ENCODE assay signal across 19 mouse cellular contexts in genomic region chr9:16212628-16213027, GRCm38 (mm10).
A peak's percentile ranks its signal among the peaks of the same experiment; 100 is the strongest.
DNase-seq lines count a peak whose midpoint lies in the region; ATAC-seq lines count a peak whose summit lies in the region.
"Had no signal": no experiment of that assay in that cellular context is flagged by ENCODE, and none has a peak within 500 bp of the region (broad histone marks: within the 10 kb centered on the region; RNA-seq: fewer than 3 reads in every experiment).

No protein-coding gene starts in this region.

- intact Hi-C loops in heart, postnatal 10 days (cut with DNase I) = no loop called here

- peaks cover 34% of the 10 kb centered on the region for H3K4me1 ChIP-seq in midbrain, embryonic 10.5 days
- peaks cover 12% of the 10 kb centered on the region for H3K4me1 ChIP-seq in midbrain, embryonic 11.5 days (ENCODE audit: control insufficient read depth, insufficient read depth, low read length)
- peaks cover 26% of the 10 kb centered on the region for H3K4me1 ChIP-seq in midbrain, embryonic 12.5 days
- peaks cover 34% of the 10 kb centered on the region for H3K4me1 ChIP-seq in neural tube, embryonic 15.5 days

- H3K4me2 ChIP-seq in midbrain, embryonic 11.5 days = no peak overlapping the region
- no peak overlapping the region for H3K4me2 ChIP-seq in midbrain, embryonic 12.5 days (replicated peaks)
- no peak overlapping the region for H3K4me2 ChIP-seq in neural tube, embryonic 15.5 days
- H3K4me2 ChIP-seq: forebrain, embryonic 13.5 days; heart, embryonic 15.5 days had no signal

- no peaks in the 10 kb centered on the region for H3K27me3 ChIP-seq in midbrain, embryonic 10.5 days (ENCODE audit: low read depth, poor library complexity, severe bottlenecking)
- H3K27me3 ChIP-seq in midbrain, embryonic 11.5 days (ENCODE audit: control insufficient read depth, insufficient read depth, low read length) = no peaks in the 10 kb centered on the region
- H3K27me3 ChIP-seq in midbrain, embryonic 12.5 days = no peaks in the 10 kb centered on the region
- no peaks in the 10 kb centered on the region for H3K27me3 ChIP-seq in neural tube, embryonic 15.5 days (replicated peaks)
- H3K27me3 ChIP-seq: forebrain, embryonic 13.5 days; heart, embryonic 15.5 days; megakaryocyte, embryonic 14.5 days had no signal

- H3K36me3 ChIP-seq in midbrain, embryonic 10.5 days = no peaks in the 10 kb centered on the region
- no peaks in the 10 kb centered on the region for H3K36me3 ChIP-seq in midbrain, embryonic 11.5 days (ENCODE audit: control insufficient read depth, insufficient read depth, low read length)
- H3K36me3 ChIP-seq in midbrain, embryonic 12.5 days = no peaks in the 10 kb centered on the region
- H3K36me3 ChIP-seq in neural tube, embryonic 15.5 days = no peaks in the 10 kb centered on the region
- H3K36me3 ChIP-seq: G1E; heart, embryonic 15.5 days had no signal

- peak; percentile 51 for DNase-seq in heart, adult 11 months
- DNase-seq in heart, postnatal 10 days = no peak
- no peak for DNase-seq in midbrain, embryonic 10.5 days (ENCODE audit: low spot score)
- DNase-seq in midbrain, embryonic 11.5 days (ENCODE audit: low spot score, missing footprints) = no peak
- no peak for DNase-seq in cerebellum, postnatal 10 days
- no peak for DNase-seq in layer of hippocampus, adult 9-11 months
- DNase-seq: adrenal gland, postnatal 36 days; gastrocnemius, postnatal 25 days; kidney, adult 2 months; kidney, postnatal 10 days; layer of hippocampus, postnatal 36 days; lung, adult 18-20 months; thymus, postnatal 4 days had no signal

- H3K27ac ChIP-seq in midbrain, embryonic 10.5 days (replicated peaks) = 0 out of 2 replicates have a peak overlapping the region, but pooled peaks have one; percentile 2
- H3K27ac ChIP-seq in midbrain, embryonic 11.5 days (ENCODE audit: low read depth, low read length) = no peak overlapping the region
- 0 out of 2 replicates have a peak overlapping the region, but pooled peaks have one; percentile 12 for H3K27ac ChIP-seq in midbrain, embryonic 12.5 days (replicated peaks)
- no peak overlapping the region; the same call in 1 of the 2 replicates for H3K27ac ChIP-seq in neural tube, embryonic 15.5 days (replicated peaks)
- H3K27ac ChIP-seq: forebrain, embryonic 13.5 days; heart, embryonic 15.5 days had no signal

- no peaks in the 10 kb centered on the region for H3K9me3 ChIP-seq in midbrain, embryonic 10.5 days (replicated peaks)
- H3K9me3 ChIP-seq in midbrain, embryonic 11.5 days (ENCODE audit: control insufficient read depth, low read length) = no peaks in the 10 kb centered on the region
- no peaks in the 10 kb centered on the region for H3K9me3 ChIP-seq in midbrain, embryonic 12.5 days
- no peaks in the 10 kb centered on the region for H3K9me3 ChIP-seq in neural tube, embryonic 15.5 days (replicated peaks)
- H3K9me3 ChIP-seq: forebrain, embryonic 13.5 days; G1E; heart, embryonic 15.5 days; megakaryocyte, embryonic 14.5 days had no signal

- H3K4me3 ChIP-seq in midbrain, embryonic 10.5 days = no peak overlapping the region
- no peak overlapping the region for H3K4me3 ChIP-seq in midbrain, embryonic 11.5 days (ENCODE audit: low read depth, low read length)
- no peak overlapping the region for H3K4me3 ChIP-seq in midbrain, embryonic 12.5 days
- no peak overlapping the region for H3K4me3 ChIP-seq in neural tube, embryonic 15.5 days (replicated peaks)
- H3K4me3 ChIP-seq: forebrain, embryonic 13.5 days; heart, embryonic 15.5 days; megakaryocyte, embryonic 14.5 days had no signal

- no peak for ATAC-seq in midbrain, embryonic 11.5 days (ENCODE audit: low FRiP score)
- peak; percentile 23; the same call in 1 of the 2 replicates for ATAC-seq in midbrain, embryonic 12.5 days (ENCODE audit: low FRiP score, low read depth)
- peak; percentile 51; the same call in 1 of the 2 replicates for ATAC-seq in neural tube, embryonic 15.5 days (ENCODE audit: low FRiP score)
- ATAC-seq: forebrain, embryonic 13.5 days had no signal

- no peak overlapping the region for H3K9ac ChIP-seq in midbrain, embryonic 11.5 days (ENCODE audit: low read length)
- H3K9ac ChIP-seq in midbrain, embryonic 12.5 days (replicated peaks) = no peak overlapping the region
- H3K9ac ChIP-seq in neural tube, embryonic 15.5 days (replicated peaks) = no peak overlapping the region
- H3K9ac ChIP-seq: forebrain, embryonic 13.5 days; heart, embryonic 15.5 days had no signal

- WGBS in midbrain, embryonic 10.5 days = 60% methylated on average over 3 of the region's 3 CpGs
- 58% methylated on average over 3 of the region's 3 CpGs for WGBS in midbrain, embryonic 11.5 days
- 61% methylated on average over 3 of the region's 3 CpGs for WGBS in midbrain, embryonic 12.5 days
- WGBS in neural tube, embryonic 15.5 days = 39% methylated on average over 3 of the region's 3 CpGs

Comparison
In these comparisons a context has a peak if more than half of its experiments do, and no peak if none do; other contexts are left out.
1. H3K27ac ChIP-seq: peak in midbrain, embryonic 10.5 days (single experiment) and midbrain, embryonic 12.5 days (single experiment); none in midbrain, embryonic 11.5 days (single experiment) and neural tube, embryonic 15.5 days (single experiment).